Mouse (Mus musculus) gastrocnemius, postnatal 36 days (tissue): ENCODE measurements around the gene Otoa. TPM values are rescaled to one million over a fixed set of nuclear protein-coding genes. Genes with fewer than 3 reads are reported as not detected.

ENCODE experiments used
- DNase-seq, 2 experiments: peaks; one replicate each; pipeline ENCODE4 v3.0.0; 2022
- intact Hi-C: fragments of 180-260 bp; cut with DNase I; formaldehyde crosslinking; loops from one replicate; pipeline ENCODE4 v1.15.1; 2025
- total RNA-seq, 2 experiments: library from RNA; stranded (reverse); gene quantifications; 2 replicates each; pipeline ENCODE4 v1.2.3; 2021

The Otoa gene
- total RNA-seq, 2 experiments from 2014 or later: 0.20 to 0.28 TPM

DNA sequence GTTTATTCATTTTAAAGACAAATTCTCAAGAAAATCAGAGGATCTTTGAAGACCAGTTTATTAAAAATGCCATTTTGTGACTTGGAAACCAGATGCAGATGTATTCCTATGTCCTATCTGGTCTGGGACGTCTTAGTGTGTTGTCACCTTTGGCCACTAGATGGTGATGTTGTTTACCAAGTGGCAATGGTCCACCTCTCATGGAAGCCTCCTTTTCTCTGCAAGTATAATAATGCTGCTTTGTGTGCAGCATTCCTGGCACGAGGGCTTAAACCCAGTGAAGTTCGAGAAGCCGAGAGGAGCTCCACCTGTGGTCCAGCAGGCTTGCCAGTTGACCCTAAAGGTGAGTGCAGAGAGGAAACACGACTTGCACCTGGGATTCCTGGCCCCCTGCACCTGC is 3.6 kb upstream of the Otoa start:
- intact Hi-C loops: loop anchor here (1.0 kb wide), 1 partner anchor 43 kb away; no protein-coding TSS in a partner anchor
- peak in 1 of 2 experiments; percentile 38 for DNase-seq

GRCm38 (mm10) chr7:121081816-121082215 is 366 bp downstream of the Otoa start:
- DNase-seq: no peak
- intact Hi-C loops: no loop called here

DNA sequence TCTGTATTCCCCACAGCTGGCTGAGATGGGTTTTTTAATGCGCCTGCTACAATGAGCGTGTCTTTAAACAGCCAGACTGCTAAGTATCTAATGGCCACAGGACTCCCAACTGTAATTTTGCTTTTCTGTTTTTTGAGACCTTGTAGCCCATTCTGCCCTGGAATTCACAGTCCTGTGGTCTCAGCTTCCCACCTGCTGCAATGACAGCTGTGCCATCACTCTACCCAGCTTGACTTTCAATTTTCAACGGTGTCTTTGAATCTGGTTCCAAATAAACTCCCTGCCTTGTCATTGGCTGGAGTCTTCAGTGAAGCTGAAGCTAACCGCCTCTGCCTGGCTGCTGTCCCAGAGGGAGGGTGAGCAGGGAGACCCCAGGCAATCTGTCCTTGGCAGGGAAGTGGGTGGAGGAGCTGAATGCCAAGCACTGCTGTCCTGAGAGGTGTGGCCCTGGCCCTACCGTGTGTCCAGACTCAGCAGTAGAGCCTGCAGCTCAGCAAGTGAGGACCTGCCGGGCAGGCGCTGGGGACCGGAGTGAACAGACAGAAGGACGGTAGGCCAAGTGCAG is 1.6 kb downstream of the Otoa start:
- DNase-seq: no peak
- intact Hi-C loops: no loop called here

- DNase-seq: no peak
- intact Hi-C loops: no loop called here
These were observed 3.5 kb downstream of the Otoa start for GRCm38 (mm10) chr7:121084840-121085453.

DNA sequence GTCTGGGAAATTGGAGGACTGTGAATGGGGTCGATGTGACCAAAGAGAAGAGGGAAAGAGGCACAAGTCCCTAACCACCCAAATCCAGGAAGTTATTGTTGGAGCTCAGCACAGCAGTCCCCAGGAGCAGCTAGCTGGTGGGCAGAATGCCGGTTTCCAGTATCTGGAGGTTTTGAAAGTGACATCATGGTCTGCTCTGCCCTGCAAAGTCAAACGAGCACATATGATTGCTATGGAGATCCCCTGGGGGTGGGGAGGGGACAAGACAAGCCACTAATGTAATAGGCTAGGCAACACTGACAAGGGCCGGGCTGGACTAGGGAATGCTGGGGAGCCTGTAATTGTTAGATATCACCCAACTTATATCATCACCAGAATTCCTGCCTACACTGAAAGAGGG is 4.0 kb downstream of the Otoa start:
- intact Hi-C loops: no loop called here
- DNase-seq: peak in 1 of 2 experiments; percentile 29

GRCm38 (mm10) chr7:121088745-121089144 is 7.3 kb downstream of the Otoa start:
- no peak for DNase-seq
- intact Hi-C loops: no loop called here

GRCm38 (mm10) chr7:121090748-121091147 is 9.3 kb downstream of the Otoa start:
- no peak for DNase-seq
- intact Hi-C loops: no loop called here

DNA sequence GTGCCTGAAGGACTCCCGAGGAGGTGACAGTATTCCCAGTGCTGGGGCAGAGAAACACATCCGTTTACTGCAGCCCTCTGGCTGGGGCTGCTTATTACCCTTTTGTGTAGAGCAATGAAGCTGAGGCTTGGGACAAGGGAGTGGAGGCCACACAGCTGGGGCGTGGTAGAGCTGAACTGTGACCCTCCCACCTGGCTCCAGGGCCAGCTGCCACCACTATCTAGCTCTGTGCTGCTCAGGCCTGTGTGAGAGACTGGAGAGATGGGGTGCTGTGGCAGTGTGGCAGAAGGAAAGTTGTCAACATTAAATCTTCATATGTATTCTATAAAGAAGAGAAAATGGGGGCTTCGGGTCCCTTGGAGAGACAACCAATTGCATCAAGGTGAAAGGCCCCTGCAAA is 11.6 kb downstream of the Otoa start:
- no peak for DNase-seq
- intact Hi-C loops: no loop called here

- intact Hi-C loops: no loop called here
- no peak for DNase-seq
These were observed 17.4 kb downstream of the Otoa start for GRCm38 (mm10) chr7:121098614-121099389.

GRCm38 (mm10) chr7:121107851-121108250 is 26.4 kb downstream of the Otoa start:
- intact Hi-C loops: no loop called here
- DNase-seq: no peak

DNA sequence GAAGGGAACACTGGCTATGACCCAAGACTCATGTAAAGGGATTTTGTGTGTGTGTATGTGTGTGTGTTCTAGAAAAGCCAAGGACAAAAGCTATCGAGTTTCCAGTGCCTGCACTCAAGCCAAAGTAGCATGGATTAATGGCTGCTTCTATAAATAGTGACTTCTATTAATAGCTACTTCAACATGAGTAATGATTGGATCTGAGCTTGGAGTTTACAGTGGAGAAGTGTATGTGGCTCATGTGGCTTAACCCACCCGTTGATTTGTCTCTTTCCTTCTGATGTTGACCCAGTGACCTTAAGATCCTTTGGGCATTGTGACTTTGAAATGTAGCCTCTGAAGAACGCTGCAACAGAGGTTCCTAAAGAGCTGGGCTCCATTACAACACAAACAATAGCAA is 29.9 kb downstream of the Otoa start:
- intact Hi-C loops: no loop called here
- no peak for DNase-seq

GRCm38 (mm10) chr7:121111762-121112161 is 30.3 kb downstream of the Otoa start:
- intact Hi-C loops: no loop called here
- DNase-seq: no peak

DNA sequence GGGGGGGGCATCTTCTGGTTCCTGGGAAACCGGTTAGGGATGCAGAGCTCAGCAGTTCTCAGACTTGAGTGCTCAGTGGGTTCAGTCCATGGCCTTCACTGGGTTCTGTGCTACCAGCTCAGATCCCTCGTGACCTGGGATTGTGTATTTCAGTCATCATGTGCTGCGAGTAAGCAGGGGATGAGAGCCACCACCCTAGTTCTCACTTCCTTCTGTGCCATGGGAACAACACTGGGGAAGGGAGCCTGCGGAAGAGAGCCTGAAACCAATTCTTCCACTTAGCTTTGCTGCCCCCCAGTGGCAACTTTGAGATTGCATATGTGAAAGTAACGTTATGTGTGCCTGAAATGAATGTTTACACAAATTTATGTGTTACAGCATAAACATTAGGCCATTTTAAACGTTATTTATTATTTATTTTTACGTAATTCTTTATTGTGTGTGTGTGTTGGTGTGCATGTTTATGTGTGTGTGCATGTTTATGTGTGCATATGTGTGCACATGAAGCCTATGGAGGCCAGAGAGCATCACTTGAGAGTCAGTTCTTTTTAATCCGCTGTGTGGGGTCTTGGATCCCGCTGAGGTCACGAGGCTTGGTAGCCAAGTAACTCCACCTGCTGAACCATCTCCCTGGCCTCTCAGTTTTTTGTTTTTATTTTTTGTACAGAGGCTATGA is 38.8 kb downstream of the Otoa start:
- peak; percentile 62 to 77 for DNase-seq
- intact Hi-C loops: no loop called here

GRCm38 (mm10) chr7:121130837-121131236 is 49.4 kb downstream of the Otoa start:
- intact Hi-C loops: no loop called here
- DNase-seq: no peak

DNA sequence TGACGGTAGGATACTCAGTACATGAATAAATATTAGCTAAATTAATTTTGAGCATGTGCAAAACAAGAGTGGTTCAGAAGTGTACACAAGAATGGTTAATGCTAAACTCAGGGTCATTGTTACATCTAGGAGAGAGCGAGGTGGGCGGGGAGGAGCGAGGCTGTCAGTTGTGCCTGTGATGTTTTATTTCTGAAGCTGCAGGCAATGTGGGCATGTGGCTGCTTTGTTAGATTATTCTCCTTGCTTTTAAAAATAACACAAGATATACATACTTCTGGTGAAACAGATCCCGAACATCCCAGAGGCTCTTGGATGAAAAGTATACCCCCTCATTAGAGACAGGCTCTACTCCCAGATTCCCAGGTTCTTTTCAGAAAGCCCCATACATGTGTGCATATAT is 59.8 kb downstream of the Otoa start:
- no peak for DNase-seq
- intact Hi-C loops: no loop called here

DNA sequence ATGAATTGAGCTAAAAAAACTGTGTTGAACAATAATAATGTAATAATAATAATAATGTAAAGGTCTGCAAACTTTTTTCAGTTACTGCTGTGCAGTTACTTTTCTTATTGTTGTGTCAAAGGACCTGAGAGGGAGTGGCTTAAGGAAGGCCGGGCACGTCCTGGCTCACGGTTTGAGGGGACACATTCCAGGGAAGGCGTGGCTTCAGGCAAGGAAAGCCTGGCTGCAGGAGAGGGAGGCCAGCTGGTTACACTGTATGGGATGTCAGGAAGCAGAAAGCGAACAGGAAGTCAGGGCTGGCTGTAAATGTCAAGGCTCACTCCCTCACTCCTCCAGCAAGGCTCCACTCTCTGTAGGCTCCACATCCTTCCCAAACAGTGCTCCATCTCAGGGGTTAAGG is 69.2 kb downstream of the Otoa start:
- DNase-seq: no peak
- intact Hi-C loops: no loop called here

DNA sequence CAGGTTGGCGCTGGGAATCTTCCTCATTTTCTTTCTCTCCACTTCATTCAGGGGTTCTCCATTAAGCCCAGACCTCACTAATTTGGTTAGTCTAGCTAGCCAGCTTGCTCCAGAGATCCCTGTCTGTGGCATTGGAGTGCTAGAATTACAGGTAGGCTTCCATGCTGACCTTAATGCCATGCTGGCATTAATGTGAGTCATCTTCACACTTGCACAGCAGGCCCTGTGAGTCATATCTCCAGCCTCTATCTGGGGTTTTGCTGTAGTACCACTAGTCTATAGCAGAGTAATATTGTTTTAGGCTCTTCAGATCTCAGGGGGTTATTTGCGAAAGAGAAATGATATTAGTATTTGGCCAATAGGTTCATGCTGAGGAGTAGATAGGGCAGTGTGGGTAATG is 70.7 kb downstream of the Otoa start:
- intact Hi-C loops: no loop called here
- DNase-seq: no peak

GRCm38 (mm10) chr7:121165616-121166015 is 84.2 kb downstream of the Otoa start:
- intact Hi-C loops: no loop called here

GRCm38 (mm10) chr7:121171888-121172287 is 90.4 kb downstream of the Otoa start:
- intact Hi-C loops: no loop called here

More at GRCm38 (mm10) chr7:121165616-121166015, 84.2 kb downstream of the Otoa start:
- DNase-seq: no peak

DNA sequence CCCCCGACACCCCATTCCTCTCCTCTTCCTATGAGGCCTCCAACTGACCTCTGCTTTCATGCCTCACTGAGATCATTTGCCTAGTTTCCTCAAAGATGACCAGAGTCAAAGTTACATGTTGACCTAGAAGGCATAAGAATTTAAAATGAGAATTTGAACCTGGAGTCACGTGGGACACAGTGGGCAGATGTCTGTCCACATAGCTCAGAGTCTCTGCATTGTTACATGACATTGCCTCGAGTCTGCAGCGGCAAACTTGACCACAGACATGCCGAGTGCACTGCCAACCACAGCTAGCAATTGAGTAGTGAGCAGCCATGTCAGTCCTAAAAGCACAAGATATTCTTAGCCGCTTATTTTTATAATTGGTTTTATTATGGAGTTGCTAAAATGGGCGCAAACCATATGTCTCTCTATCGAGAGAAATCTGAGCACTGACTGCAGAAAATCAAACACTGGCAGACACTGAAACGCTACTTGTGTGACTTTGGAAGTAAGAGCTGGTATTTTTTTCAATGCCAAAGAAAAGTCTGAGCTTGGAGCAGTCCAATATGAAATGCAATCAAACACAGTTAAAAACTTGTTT is 105.8 kb downstream of the Otoa start:
- DNase-seq: no peak
- intact Hi-C loops: no loop called here

More at GRCm38 (mm10) chr7:121171888-121172287, 90.4 kb downstream of the Otoa start:
- no peak for DNase-seq

- DNase-seq: no peak
- intact Hi-C loops: no loop called here
These were observed 107.5 kb downstream of the Otoa start for GRCm38 (mm10) chr7:121188976-121189375.
